Mouse (Mus musculus) monocyte, adult 59 days (primary cell): ENCODE data around the gene Pdyn. TPM values are rescaled to one million over a fixed set of nuclear protein-coding genes. Genes with fewer than 3 reads are reported as not detected.

Source experiments
- total RNA-seq, 2 experiments: library from RNA; stranded (reverse); gene quantifications; one replicate each; pipeline ENCODE4 v1.2.4; 2023

Pdyn gene
- not detected for total RNA-seq

DNA sequence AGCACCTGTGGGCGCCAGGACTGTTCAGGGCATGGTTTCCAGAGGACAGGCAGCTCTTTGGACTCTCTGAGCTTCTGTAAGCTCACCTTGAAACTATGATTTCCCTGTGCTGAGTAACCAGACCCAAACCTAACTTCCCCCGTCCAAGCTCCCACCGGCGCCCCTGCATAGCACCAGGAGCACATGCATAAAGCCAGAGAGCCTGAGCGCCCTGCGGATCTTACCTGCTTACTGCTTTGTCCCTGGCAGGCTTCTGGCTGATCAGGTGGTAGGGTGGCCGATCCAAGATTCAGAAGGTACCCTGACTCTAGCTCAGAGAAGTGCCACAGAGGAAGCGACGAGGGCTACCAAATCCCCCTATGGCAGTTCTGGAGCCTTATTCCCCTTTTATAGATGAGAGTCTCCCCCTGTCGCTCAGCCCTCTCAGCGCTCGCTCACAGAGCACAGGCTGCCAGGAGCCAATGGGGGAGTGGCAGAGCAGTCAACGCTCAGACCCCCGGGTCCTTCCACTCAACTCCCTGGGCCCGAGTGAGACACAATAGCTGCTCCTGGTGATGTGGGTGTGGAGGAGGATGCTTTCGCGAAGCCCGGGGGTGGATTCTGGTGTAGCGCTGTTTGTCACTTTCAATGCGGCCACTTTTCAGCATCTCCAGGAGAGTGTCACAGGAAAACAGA, at the start of gene Pdyn:
TSS of gene Pdyn (minus strand) at position 361 of the 675 bp plus-strand sequence.

Other genes with a start within 250 kb of the Pdyn start
- under 1 TPM in 1 of 2 experiments, not detected in 1; 0.27 TPM for gene F830045P16Rik, start 163.2 kb downstream of the Pdyn start, total RNA-seq
- gene Sirpa, start 107.0 kb downstream of the Pdyn start, total RNA-seq = 100 to 1,000 TPM; 846 to 850 TPM
- 10 to 100 TPM; 34.2 to 34.6 TPM for gene Stk35, start 100.7 kb upstream of the Pdyn start, total RNA-seq